In the genomic region with DNA sequence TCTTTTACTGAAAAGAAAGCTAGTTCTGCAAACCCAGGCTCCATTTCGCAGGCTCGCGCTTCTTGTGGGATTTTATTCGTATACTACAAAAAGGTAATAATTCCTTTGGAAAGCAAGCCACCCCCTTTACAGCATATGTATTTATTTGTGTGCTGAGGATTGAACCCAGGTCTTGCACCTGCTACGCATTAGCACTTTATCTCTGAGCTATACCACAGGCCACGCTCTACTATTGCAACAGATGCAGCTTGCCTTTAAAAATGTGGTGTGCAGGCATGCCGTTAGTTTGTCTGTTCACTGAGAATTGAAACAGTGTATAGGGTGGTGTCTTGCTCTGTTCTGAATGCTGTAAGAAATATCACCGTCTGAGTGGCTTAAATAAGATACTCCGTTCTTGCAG, we compare ENCODE assay signal across 21 mouse cellular contexts.
DNase-seq lines count a peak whose midpoint lies in the region; ATAC-seq and TF ChIP-seq lines count a peak whose summit lies in the region.
"Had no signal": no experiment of that assay in that cellular context is flagged by ENCODE, and none has a peak within 500 bp of the region (broad histone marks: within the 10 kb centered on the region; RNA-seq: fewer than 3 reads in every experiment).

No protein-coding gene starts in this region.

- no peak overlapping the region for H3K9ac ChIP-seq in hindbrain, embryonic 14.5 days
- no peak overlapping the region for H3K9ac ChIP-seq in hindbrain, embryonic 16.5 days (ENCODE audit: low read depth, low read length)
- no peak overlapping the region for H3K9ac ChIP-seq in midbrain, embryonic 16.5 days (ENCODE audit: low read depth, low read length)
- no peak overlapping the region for H3K9ac ChIP-seq in midbrain, embryonic 15.5 days
- no peak overlapping the region for H3K9ac ChIP-seq in limb, embryonic 14.5 days (ENCODE audit: low read depth, low read length, severe bottlenecking)
- H3K9ac ChIP-seq: embryonic facial prominence, embryonic 12.5 days; heart, embryonic 15.5 days had no signal

- H3K27me3 ChIP-seq in hindbrain, embryonic 14.5 days (ENCODE audit: control insufficient read depth, insufficient read depth, low read length): no peaks in the 10 kb centered on the region
- no peaks in the 10 kb centered on the region for H3K27me3 ChIP-seq in hindbrain, embryonic 16.5 days (replicated peaks; ENCODE audit: control insufficient read depth, insufficient read depth, low read length)
- H3K27me3 ChIP-seq in midbrain, embryonic 16.5 days (ENCODE audit: control insufficient read depth, insufficient read depth, low read depth, low read length): no peaks in the 10 kb centered on the region
- no peaks in the 10 kb centered on the region for H3K27me3 ChIP-seq in midbrain, embryonic 15.5 days (replicated peaks)
- no peaks in the 10 kb centered on the region for H3K27me3 ChIP-seq in limb, embryonic 14.5 days (ENCODE audit: control insufficient read depth, insufficient read depth, low read length)
- H3K27me3 ChIP-seq: embryonic facial prominence, embryonic 12.5 days; heart, embryonic 15.5 days had no signal

- no peak overlapping the region for H3K4me3 ChIP-seq in hindbrain, embryonic 14.5 days (replicated peaks; ENCODE audit: low read length)
- no peak overlapping the region for H3K4me3 ChIP-seq in hindbrain, embryonic 16.5 days (ENCODE audit: low read length)
- H3K4me3 ChIP-seq in midbrain, embryonic 16.5 days (ENCODE audit: low read depth, low read length): no peak overlapping the region
- H3K4me3 ChIP-seq in midbrain, embryonic 15.5 days: no peak overlapping the region
- H3K4me3 ChIP-seq in limb, embryonic 14.5 days (replicated peaks; ENCODE audit: low read length): no peak overlapping the region
- H3K4me3 ChIP-seq: embryonic facial prominence, embryonic 12.5 days; heart, adult 2 months; heart, embryonic 15.5 days had no signal

- no peak for DNase-seq in hindbrain, embryonic 14.5 days (ENCODE audit: low spot score)
- DNase-seq in limb, embryonic 14.5 days (ENCODE audit: low spot score): peak; percentile 44
- no peak for DNase-seq in right cerebral cortex, postnatal 10 days (ENCODE audit: low spot score in 2 of 2)
- DNase-seq in adrenal gland, adult 8-10 months: no peak
- DNase-seq: adrenal gland, postnatal 10 days; B cell, adult 2 months; cerebellum, adult 11-12 months; cerebellum, adult 9-10 months; cerebellum, postnatal 25 days; gastrocnemius, postnatal 14 days; heart, adult 2 months; heart, postnatal 14 days had no signal

- no peaks in the 10 kb centered on the region for H3K36me3 ChIP-seq in hindbrain, embryonic 14.5 days (replicated peaks; ENCODE audit: control insufficient read depth, insufficient read depth)
- no peaks in the 10 kb centered on the region for H3K36me3 ChIP-seq in hindbrain, embryonic 16.5 days (ENCODE audit: control insufficient read depth, insufficient read depth, low read length)
- no peaks in the 10 kb centered on the region for H3K36me3 ChIP-seq in midbrain, embryonic 16.5 days (ENCODE audit: control insufficient read depth, insufficient read depth, low read length)
- no peaks in the 10 kb centered on the region for H3K36me3 ChIP-seq in midbrain, embryonic 15.5 days (replicated peaks)
- H3K36me3 ChIP-seq in limb, embryonic 14.5 days (ENCODE audit: control insufficient read depth, insufficient read depth, low read length): no peaks in the 10 kb centered on the region
- H3K36me3 ChIP-seq: embryonic facial prominence, embryonic 12.5 days; G1E; heart, embryonic 15.5 days had no signal

- no peak for TF ChIP-seq POLR2A in limb, embryonic 14.5 days (IDR thresholded peaks at IDR 0.05; ENCODE audit: borderline replicate concordance, extremely low read depth, insufficient read depth, insufficient read length)

- ATAC-seq in hindbrain, embryonic 14.5 days (ENCODE audit: low FRiP score): no peak
- ATAC-seq in hindbrain, embryonic 16.5 days: no peak
- ATAC-seq in midbrain, embryonic 16.5 days: no peak
- no peak for ATAC-seq in midbrain, embryonic 15.5 days (replicated peaks)
- peak; percentile 67; the same call in 1 of the 2 replicates for ATAC-seq in limb, embryonic 14.5 days (ENCODE audit: low FRiP score, low read depth)
- ATAC-seq: CD4-positive, CD25-positive, alpha-beta regulatory T cell, adult 4 months; forebrain, embryonic 16.5 days had no signal

- no peaks in the 10 kb centered on the region for H3K9me3 ChIP-seq in hindbrain, embryonic 14.5 days (ENCODE audit: control insufficient read depth, low read length)
- no peaks in the 10 kb centered on the region for H3K9me3 ChIP-seq in hindbrain, embryonic 16.5 days (ENCODE audit: control insufficient read depth, low read length)
- no peaks in the 10 kb centered on the region for H3K9me3 ChIP-seq in midbrain, embryonic 16.5 days (replicated peaks; ENCODE audit: control insufficient read depth, low read length, poor library complexity, severe bottlenecking)
- H3K9me3 ChIP-seq in midbrain, embryonic 15.5 days: no peaks in the 10 kb centered on the region
- no peaks in the 10 kb centered on the region for H3K9me3 ChIP-seq in limb, embryonic 14.5 days (ENCODE audit: control insufficient read depth, low read length)
- H3K9me3 ChIP-seq: embryonic facial prominence, embryonic 12.5 days; G1E; heart, embryonic 15.5 days had no signal

- no peak overlapping the region for H3K4me2 ChIP-seq in hindbrain, embryonic 14.5 days (replicated peaks)
- H3K4me2 ChIP-seq in hindbrain, embryonic 16.5 days (ENCODE audit: low read length): no peak overlapping the region
- H3K4me2 ChIP-seq in midbrain, embryonic 16.5 days (ENCODE audit: low read length): no peak overlapping the region
- no peak overlapping the region for H3K4me2 ChIP-seq in midbrain, embryonic 15.5 days
- H3K4me2 ChIP-seq in limb, embryonic 14.5 days (replicated peaks; ENCODE audit: low read depth, low read length, severe bottlenecking): no peak overlapping the region
- H3K4me2 ChIP-seq: embryonic facial prominence, embryonic 12.5 days; heart, embryonic 11.5 days; heart, embryonic 15.5 days had no signal

- 89% methylated on average over 9 of the region's 9 CpGs for WGBS in hindbrain, embryonic 14.5 days
- 90% methylated on average over 9 of the region's 9 CpGs for WGBS in hindbrain, embryonic 16.5 days
- 86% methylated on average over 9 of the region's 9 CpGs for WGBS in midbrain, embryonic 16.5 days
- 92% methylated on average over 9 of the region's 9 CpGs for WGBS in midbrain, embryonic 15.5 days
- WGBS in limb, embryonic 14.5 days: 50% methylated on average over 9 of the region's 9 CpGs

- H3K27ac ChIP-seq in hindbrain, embryonic 14.5 days: 0 out of 2 replicates have a peak overlapping the region, but pooled peaks have one; percentile 18
- H3K27ac ChIP-seq in hindbrain, embryonic 16.5 days (ENCODE audit: low read depth, low read length): no peak overlapping the region
- peak overlapping the region; percentile 7; the same call in 1 of the 2 replicates for H3K27ac ChIP-seq in midbrain, embryonic 16.5 days (ENCODE audit: low read length)
- no peak overlapping the region for H3K27ac ChIP-seq in midbrain, embryonic 15.5 days
- H3K27ac ChIP-seq in limb, embryonic 14.5 days (replicated peaks; ENCODE audit: low read depth, low read length): no peak overlapping the region
- H3K27ac ChIP-seq: embryonic facial prominence, embryonic 12.5 days; heart, adult 2 months; heart, embryonic 15.5 days had no signal

- no peaks in the 10 kb centered on the region for H3K4me1 ChIP-seq in hindbrain, embryonic 14.5 days (replicated peaks; ENCODE audit: control insufficient read depth, insufficient read depth, low read length)
- no peaks in the 10 kb centered on the region for H3K4me1 ChIP-seq in hindbrain, embryonic 16.5 days (ENCODE audit: control insufficient read depth, insufficient read depth, low read depth, low read length)
- peaks cover 2% of the 10 kb centered on the region for H3K4me1 ChIP-seq in midbrain, embryonic 16.5 days (ENCODE audit: control insufficient read depth, insufficient read depth, low read length)
- H3K4me1 ChIP-seq in midbrain, embryonic 15.5 days: no peaks in the 10 kb centered on the region
- peaks cover 36% of the 10 kb centered on the region for H3K4me1 ChIP-seq in limb, embryonic 14.5 days (ENCODE audit: control insufficient read depth, insufficient read depth, low read length)

Comparison
In these comparisons a context has a peak if more than half of its experiments do, and no peak if none do; other contexts are left out.
1. H3K27ac ChIP-seq: peak in hindbrain, embryonic 14.5 days (single experiment) and midbrain, embryonic 16.5 days (single experiment); none in hindbrain, embryonic 16.5 days (single experiment), midbrain, embryonic 15.5 days (single experiment) and limb, embryonic 14.5 days (single experiment).